Mouse (Mus musculus) heart, postnatal 0 days (tissue): ENCODE measurements around the gene Trim66.

Experiments used
- CTCF ChIP-seq: IDR thresholded peaks from 2 replicates; pipeline ENCODE4 v1.5.1; 2016; ENCODE audit warnings: antibody characterized with exemption, control low read depth, low read depth
- EP300 ChIP-seq: IDR thresholded peaks from 2 replicates; pipeline ENCODE4 v1.6.1; 2016; ENCODE audit warnings: antibody characterized with exemption, low read depth

DNA sequence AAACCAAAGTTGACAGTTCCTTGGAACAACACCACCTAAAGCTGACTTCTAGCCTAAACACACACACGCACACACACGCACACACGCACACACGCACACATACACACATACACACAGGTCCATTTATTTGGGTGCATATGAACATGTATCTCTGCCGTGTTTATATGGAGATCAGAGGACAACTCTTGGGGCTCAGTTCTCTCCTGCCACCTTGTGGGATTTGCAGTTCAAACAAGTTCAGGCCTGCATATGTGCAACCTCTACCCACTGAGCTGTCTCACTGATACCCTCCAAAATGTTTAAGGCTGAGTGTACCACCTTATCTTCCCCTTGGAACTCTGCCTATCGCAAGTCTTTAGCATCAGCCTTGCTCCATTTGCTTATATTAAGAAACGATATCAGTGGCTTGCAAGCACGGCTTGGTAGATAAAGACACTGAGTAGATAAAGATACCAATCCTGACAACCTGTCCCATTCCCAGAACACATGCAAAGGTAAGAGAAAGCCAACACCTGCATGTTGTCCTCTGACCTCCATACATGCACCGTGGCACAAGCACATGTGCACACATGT is 67.2 kb downstream of the Trim66 start:
- TF ChIP-seq CTCF (0 out of 2 replicates have a peak, but pooled peaks have one; percentile 24), EP300 (no peak)
